Mouse (Mus musculus) kidney, adult 8-10 months (tissue): ENCODE data around the gene Fam189a1.

Source experiments
- DNase-seq, 2 experiments: peaks; one replicate each; pipeline ENCODE4 v3.0.0; 2022

Gene Fam189a1

GRCm38 (mm10) chr7:64944686-64945085 lies 211.7 kb downstream of the Fam189a1 start:
- no peak for DNase-seq

GRCm38 (mm10) chr7:64944175-64944574 lies 212.2 kb downstream of the Fam189a1 start:
- DNase-seq = no peak

- DNase-seq = no peak
Measured at GRCm38 (mm10) chr7:64936927-64937326, 219.4 kb downstream of the Fam189a1 start.

- no peak for DNase-seq
Measured at GRCm38 (mm10) chr7:64934115-64934514, 222.3 kb downstream of the Fam189a1 start.

GRCm38 (mm10) chr7:64930980-64931379 lies 225.4 kb downstream of the Fam189a1 start:
- DNase-seq = no peak

GRCm38 (mm10) chr7:64923918-64924317 lies 232.5 kb downstream of the Fam189a1 start:
- no peak for DNase-seq

GRCm38 (mm10) chr7:64921189-64921588 lies 235.2 kb downstream of the Fam189a1 start:
- no peak for DNase-seq

- DNase-seq = no peak
Measured at GRCm38 (mm10) chr7:64920735-64921134, 235.6 kb downstream of the Fam189a1 start.

GRCm38 (mm10) chr7:64916654-64917053 lies 239.7 kb downstream of the Fam189a1 start:
- DNase-seq = no peak

- DNase-seq = no peak
Measured at GRCm38 (mm10) chr7:64915121-64915520, 241.2 kb downstream of the Fam189a1 start.

GRCm38 (mm10) chr7:64911945-64912344 lies 244.4 kb downstream of the Fam189a1 start:
- no peak for DNase-seq

GRCm38 (mm10) chr7:64910208-64910607 lies 246.2 kb downstream of the Fam189a1 start:
- no peak for DNase-seq

- no peak for DNase-seq
Measured at GRCm38 (mm10) chr7:64906955-64907354, 249.4 kb downstream of the Fam189a1 start.

- DNase-seq = no peak
Measured at GRCm38 (mm10) chr7:64905506-64905905, 250.9 kb downstream of the Fam189a1 start.

GRCm38 (mm10) chr7:64900249-64900648 lies 256.1 kb downstream of the Fam189a1 start:
- DNase-seq = no peak

GRCm38 (mm10) chr7:64896587-64896986 lies 259.8 kb downstream of the Fam189a1 start:
- no peak for DNase-seq

GRCm38 (mm10) chr7:64895685-64896101 lies 260.7 kb downstream of the Fam189a1 start:
- DNase-seq = no peak

- no peak for DNase-seq
Measured at GRCm38 (mm10) chr7:64891139-64891538, 265.2 kb downstream of the Fam189a1 start.

- DNase-seq = no peak
Measured at GRCm38 (mm10) chr7:64889919-64890318, 266.5 kb downstream of the Fam189a1 start.

- no peak for DNase-seq
Measured at GRCm38 (mm10) chr7:64884187-64884862, 272.0 kb downstream of the Fam189a1 start.

GRCm38 (mm10) chr7:64882243-64882642 lies 274.1 kb downstream of the Fam189a1 start:
- DNase-seq = no peak

GRCm38 (mm10) chr7:64881387-64881786 lies 275.0 kb downstream of the Fam189a1 start:
- no peak for DNase-seq

- DNase-seq = no peak
Measured at GRCm38 (mm10) chr7:64880415-64880814, 276.0 kb downstream of the Fam189a1 start.

GRCm38 (mm10) chr7:64874941-64875340 lies 281.4 kb downstream of the Fam189a1 start:
- DNase-seq = no peak

- DNase-seq = no peak
Measured at GRCm38 (mm10) chr7:64873266-64873665, 283.1 kb downstream of the Fam189a1 start.
